12 mouse cellular contexts compared by ENCODE assay signal in the genomic region with DNA sequence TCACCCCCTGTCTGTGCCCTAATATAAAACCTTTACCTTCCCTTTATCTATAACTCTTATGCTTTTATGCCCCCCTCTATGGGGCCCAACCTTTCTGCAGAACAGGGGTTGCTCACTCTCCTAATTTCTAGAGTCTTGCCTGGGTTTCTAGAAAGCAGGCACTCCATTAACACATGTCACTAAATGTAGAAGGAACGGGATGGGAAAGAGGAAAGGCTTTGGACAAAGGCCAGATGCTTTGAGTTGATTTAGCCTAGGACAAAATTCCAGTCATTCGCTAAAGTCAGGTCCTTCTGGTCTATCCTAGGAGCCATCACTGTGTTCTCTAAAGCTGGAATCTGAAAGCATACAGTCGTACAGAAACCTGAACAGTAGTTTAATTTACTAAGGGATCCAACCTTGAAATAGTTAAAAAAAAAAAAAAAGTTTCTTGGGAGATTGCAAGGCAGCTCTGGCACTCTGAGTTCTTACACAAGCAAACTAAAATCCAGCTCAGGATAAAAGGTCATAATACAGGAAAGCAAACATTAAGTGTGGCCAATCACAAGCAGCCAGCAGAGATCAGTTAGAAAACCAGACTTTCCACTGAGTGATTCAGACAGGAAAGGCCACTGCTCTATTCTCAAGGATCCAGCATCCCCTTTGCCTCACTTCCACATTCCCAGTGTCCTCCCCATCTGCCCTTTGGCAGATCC.
DNase-seq lines count a peak whose midpoint lies in the region; ATAC-seq and TF ChIP-seq lines count a peak whose summit lies in the region.
"Had no signal": no experiment of that assay in that cellular context is flagged by ENCODE, and none has a peak within 500 bp of the region (broad histone marks: within the 10 kb centered on the region; RNA-seq: fewer than 3 reads in every experiment).

No protein-coding gene starts in this region.

- H3K4me2 ChIP-seq in embryonic facial prominence, embryonic 12.5 days (replicated peaks), result no peak overlapping the region
- no peak overlapping the region for H3K4me2 ChIP-seq in intestine, embryonic 14.5 days (ENCODE audit: low read length)
- no peak overlapping the region for H3K4me2 ChIP-seq in forebrain, embryonic 11.5 days (ENCODE audit: low read depth, low read length, severe bottlenecking)
- no peak overlapping the region for H3K4me2 ChIP-seq in hindbrain, postnatal 0 days (ENCODE audit: low read depth, low read length)
- H3K4me2 ChIP-seq: embryonic facial prominence, embryonic 13.5 days had no signal

- no peaks in the 10 kb centered on the region for H3K9me3 ChIP-seq in embryonic facial prominence, embryonic 12.5 days
- no peaks in the 10 kb centered on the region for H3K9me3 ChIP-seq in intestine, embryonic 14.5 days (ENCODE audit: control insufficient read depth, low read length)
- H3K9me3 ChIP-seq in forebrain, embryonic 11.5 days (ENCODE audit: control insufficient read depth, low read length), result no peaks in the 10 kb centered on the region
- H3K9me3 ChIP-seq in hindbrain, postnatal 0 days (ENCODE audit: low read length), result no peaks in the 10 kb centered on the region
- H3K9me3 ChIP-seq: embryonic facial prominence, embryonic 13.5 days had no signal

- peak overlapping the region; percentile 41 for H3K27ac ChIP-seq in embryonic facial prominence, embryonic 12.5 days
- peak overlapping the region; percentile 43; the same call in 1 of the 2 replicates for H3K27ac ChIP-seq in intestine, embryonic 14.5 days (ENCODE audit: low read depth)
- no peak overlapping the region for H3K27ac ChIP-seq in forebrain, embryonic 11.5 days (ENCODE audit: low read depth, low read length)
- H3K27ac ChIP-seq in hindbrain, postnatal 0 days, result no peak overlapping the region
- H3K27ac ChIP-seq: embryonic facial prominence, embryonic 13.5 days; macrophage had no signal

- 56% methylated on average over 3 of the region's 3 CpGs for WGBS in embryonic facial prominence, embryonic 12.5 days
- 39% methylated on average over 3 of the region's 3 CpGs for WGBS in intestine, embryonic 14.5 days
- 80% methylated on average over 3 of the region's 3 CpGs for WGBS in forebrain, embryonic 11.5 days
- 59% methylated on average over 3 of the region's 3 CpGs for WGBS in hindbrain, postnatal 0 days

- no peak overlapping the region for H3K9ac ChIP-seq in embryonic facial prominence, embryonic 12.5 days
- no peak overlapping the region for H3K9ac ChIP-seq in intestine, embryonic 14.5 days (ENCODE audit: low read length)
- no peak overlapping the region for H3K9ac ChIP-seq in forebrain, embryonic 11.5 days (ENCODE audit: low read length)
- H3K9ac ChIP-seq in hindbrain, postnatal 0 days (replicated peaks; ENCODE audit: low read length), result no peak overlapping the region
- H3K9ac ChIP-seq: embryonic facial prominence, embryonic 13.5 days had no signal

- no peak for ATAC-seq in embryonic facial prominence, embryonic 12.5 days (ENCODE audit: insufficient number of reproducible peaks, insufficient read depth, low FRiP score, low TSS enrichment)
- peak; percentile 64 for ATAC-seq in intestine, embryonic 14.5 days (replicated peaks; ENCODE audit: low FRiP score, low TSS enrichment, low read depth)
- ATAC-seq in forebrain, embryonic 11.5 days (replicated peaks; ENCODE audit: low FRiP score), result no peak
- no peak for ATAC-seq in hindbrain, postnatal 0 days
- ATAC-seq in inflammation-experienced regulatory T-cells, adult 6 months, result no peak

- H3K4me3 ChIP-seq in embryonic facial prominence, embryonic 12.5 days, result no peak overlapping the region
- H3K4me3 ChIP-seq in intestine, embryonic 14.5 days (ENCODE audit: low read depth, low read length), result no peak overlapping the region
- no peak overlapping the region for H3K4me3 ChIP-seq in forebrain, embryonic 11.5 days (ENCODE audit: low read depth, low read length)
- no peak overlapping the region for H3K4me3 ChIP-seq in hindbrain, postnatal 0 days (ENCODE audit: low read length)
- H3K4me3 ChIP-seq: embryonic facial prominence, embryonic 13.5 days had no signal

- H3K36me3 ChIP-seq in embryonic facial prominence, embryonic 12.5 days, result no peaks in the 10 kb centered on the region
- no peaks in the 10 kb centered on the region for H3K36me3 ChIP-seq in intestine, embryonic 14.5 days (ENCODE audit: control insufficient read depth, insufficient read depth, low read length)
- no peaks in the 10 kb centered on the region for H3K36me3 ChIP-seq in forebrain, embryonic 11.5 days (ENCODE audit: control insufficient read depth, insufficient read depth, low read length)
- H3K36me3 ChIP-seq in hindbrain, postnatal 0 days (ENCODE audit: insufficient read depth, low read length), result no peaks in the 10 kb centered on the region
- H3K36me3 ChIP-seq: embryonic facial prominence, embryonic 13.5 days had no signal

- TF ChIP-seq CTCF in hindbrain, postnatal 0 days (IDR thresholded peaks at IDR 0.05; ENCODE audit: low read depth), result no peak

- DNase-seq in heart, adult 11 months, result peak; percentile 96
- no peak for DNase-seq in heart, postnatal 25 days (ENCODE audit: low spot score)
- peak; percentile 54 for DNase-seq in intestine, embryonic 14.5 days (ENCODE audit: low spot score)
- DNase-seq in lung, postnatal 25 days (ENCODE audit: low spot score), result peak; percentile 36
- DNase-seq in forebrain, embryonic 11.5 days (ENCODE audit: low spot score), result no peak
- no peak for DNase-seq in hindbrain, postnatal 0 days (ENCODE audit: low spot score)
- DNase-seq: gastrocnemius, postnatal 14 days had no signal

- H3K27me3 ChIP-seq in embryonic facial prominence, embryonic 12.5 days, result no peaks in the 10 kb centered on the region
- H3K27me3 ChIP-seq in intestine, embryonic 14.5 days (replicated peaks; ENCODE audit: control insufficient read depth, insufficient read depth, low read length), result no peaks in the 10 kb centered on the region
- H3K27me3 ChIP-seq in forebrain, embryonic 11.5 days (ENCODE audit: control insufficient read depth, insufficient read depth, low read length), result no peaks in the 10 kb centered on the region
- H3K27me3 ChIP-seq in hindbrain, postnatal 0 days (ENCODE audit: insufficient read depth, low read length), result no peaks in the 10 kb centered on the region
- H3K27me3 ChIP-seq: CH12.LX; embryonic facial prominence, embryonic 13.5 days had no signal

- intact Hi-C loops in heart, postnatal 25 days (cut with DNase I), result no loop called here

- no peaks in the 10 kb centered on the region for H3K4me1 ChIP-seq in embryonic facial prominence, embryonic 12.5 days
- peaks cover 8% of the 10 kb centered on the region for H3K4me1 ChIP-seq in intestine, embryonic 14.5 days (replicated peaks; ENCODE audit: control insufficient read depth, insufficient read depth, low read length)
- no peaks in the 10 kb centered on the region for H3K4me1 ChIP-seq in forebrain, embryonic 11.5 days (replicated peaks; ENCODE audit: control insufficient read depth, insufficient read depth, low read length)
- no peaks in the 10 kb centered on the region for H3K4me1 ChIP-seq in hindbrain, postnatal 0 days (ENCODE audit: insufficient read depth, low read length)

Comparison
In these comparisons a context has a peak if more than half of its experiments do, and no peak if none do; other contexts are left out.
1. DNase-seq: peak in heart, adult 11 months (single experiment), intestine, embryonic 14.5 days (single experiment) and lung, postnatal 25 days (single experiment); none in heart, postnatal 25 days (single experiment), forebrain, embryonic 11.5 days (single experiment) and hindbrain, postnatal 0 days (single experiment).
2. H3K27ac ChIP-seq: peak in embryonic facial prominence, embryonic 12.5 days (single experiment) and intestine, embryonic 14.5 days (single experiment); none in forebrain, embryonic 11.5 days (single experiment) and hindbrain, postnatal 0 days (single experiment).